In the genomic region with DNA sequence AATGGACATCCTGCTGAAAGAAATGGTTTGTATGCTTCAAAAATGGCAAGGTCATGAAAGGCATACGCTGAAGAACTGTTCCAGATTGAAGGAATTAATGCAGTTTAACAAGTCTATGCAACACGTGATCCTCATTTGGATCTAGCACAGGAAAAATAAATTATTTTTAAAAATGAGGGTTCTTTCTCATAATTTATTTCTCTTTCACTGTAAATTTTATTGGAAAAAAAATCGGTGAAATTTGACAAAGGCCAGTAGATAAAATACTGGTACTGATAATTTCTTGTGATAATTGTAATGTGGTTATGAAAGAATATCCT, we compare ENCODE assay signal across 7 mouse cellular contexts. TPM values are rescaled to one million over a fixed set of nuclear protein-coding genes. Genes with fewer than 3 reads are reported as not detected.
DNase-seq lines count a peak whose midpoint lies in the region; ATAC-seq and TF ChIP-seq lines count a peak whose summit lies in the region.

No protein-coding gene starts in this region.

- peak overlapping the region; percentile 68 for H3K9ac ChIP-seq in lung, embryonic 14.5 days
- H3K9ac ChIP-seq in forebrain, embryonic 12.5 days = no peak overlapping the region
- H3K9ac ChIP-seq in limb, embryonic 14.5 days (ENCODE audit: low read depth, low read length, severe bottlenecking) = peak overlapping the region; percentile 65; the same call in 1 of the 2 replicates
- H3K9ac ChIP-seq in stomach, embryonic 15.5 days = no peak overlapping the region

- 16% methylated on average over 3 of the region's 3 CpGs for WGBS in lung, embryonic 14.5 days
- WGBS in forebrain, embryonic 12.5 days = 43% methylated on average over 3 of the region's 3 CpGs
- 21% methylated on average over 3 of the region's 3 CpGs for WGBS in limb, embryonic 14.5 days
- 26% methylated on average over 3 of the region's 3 CpGs for WGBS in stomach, embryonic 15.5 days

- H3K4me3 ChIP-seq in lung, embryonic 14.5 days (ENCODE audit: low read depth, low read length) = peak overlapping the region; percentile 51
- peak overlapping the region; percentile 56 for H3K4me3 ChIP-seq in forebrain, embryonic 12.5 days (replicated peaks)
- H3K4me3 ChIP-seq in limb, embryonic 14.5 days (replicated peaks; ENCODE audit: low read length) = peak overlapping the region; percentile 55
- H3K4me3 ChIP-seq in stomach, embryonic 15.5 days (replicated peaks) = no peak overlapping the region

- no peak for DNase-seq in lung, embryonic 14.5 days
- DNase-seq in lung, postnatal 36 days = no peak
- no peak for DNase-seq in limb, embryonic 14.5 days (ENCODE audit: low spot score)
- DNase-seq in thymus, postnatal 10 days (ENCODE audit: low spot score in 2 of 2) = no peak
- DNase-seq in layer of hippocampus, adult 8-10 months (ENCODE audit: low spot score in 2 of 2) = no peak

- no peak for TF ChIP-seq POLR2A in limb, embryonic 14.5 days (IDR thresholded peaks at IDR 0.05; ENCODE audit: borderline replicate concordance, extremely low read depth, insufficient read depth, insufficient read length)

- no peaks in the 10 kb centered on the region for H3K4me1 ChIP-seq in lung, embryonic 14.5 days (ENCODE audit: insufficient read depth)
- no peaks in the 10 kb centered on the region for H3K4me1 ChIP-seq in forebrain, embryonic 12.5 days
- no peaks in the 10 kb centered on the region for H3K4me1 ChIP-seq in limb, embryonic 14.5 days (ENCODE audit: control insufficient read depth, insufficient read depth, low read length)
- no peaks in the 10 kb centered on the region for H3K4me1 ChIP-seq in stomach, embryonic 15.5 days

- peak overlapping the region; percentile 54 for H3K4me2 ChIP-seq in lung, embryonic 14.5 days
- peak overlapping the region; percentile 46 for H3K4me2 ChIP-seq in forebrain, embryonic 12.5 days
- peak overlapping the region; percentile 43 for H3K4me2 ChIP-seq in limb, embryonic 14.5 days (replicated peaks; ENCODE audit: low read depth, low read length, severe bottlenecking)
- H3K4me2 ChIP-seq in stomach, embryonic 15.5 days = peak overlapping the region; percentile 38; the same call in 1 of the 2 replicates

- H3K36me3 ChIP-seq in lung, embryonic 14.5 days (ENCODE audit: insufficient read depth) = 0 out of 2 replicates have a peak, but pooled peaks cover 2% of the 10 kb centered on the region
- no peaks in the 10 kb centered on the region for H3K36me3 ChIP-seq in forebrain, embryonic 12.5 days (replicated peaks)
- H3K36me3 ChIP-seq in limb, embryonic 14.5 days (ENCODE audit: control insufficient read depth, insufficient read depth, low read length) = no peaks in the 10 kb centered on the region
- no peaks in the 10 kb centered on the region for H3K36me3 ChIP-seq in stomach, embryonic 15.5 days

- no peaks in the 10 kb centered on the region for H3K9me3 ChIP-seq in lung, embryonic 14.5 days (ENCODE audit: low read depth, low read length)
- no peaks in the 10 kb centered on the region for H3K9me3 ChIP-seq in forebrain, embryonic 12.5 days
- no peaks in the 10 kb centered on the region for H3K9me3 ChIP-seq in limb, embryonic 14.5 days (ENCODE audit: control insufficient read depth, low read length)
- H3K9me3 ChIP-seq in stomach, embryonic 15.5 days = no peaks in the 10 kb centered on the region

- no peak for ATAC-seq in lung, embryonic 14.5 days (ENCODE audit: insufficient read depth)
- no peak for ATAC-seq in forebrain, embryonic 12.5 days (ENCODE audit: low FRiP score)
- no peak for ATAC-seq in limb, embryonic 14.5 days (ENCODE audit: low FRiP score, low read depth)
- ATAC-seq in stomach, embryonic 15.5 days (ENCODE audit: insufficient read depth, low FRiP score, low read depth) = no peak

- H3K27ac ChIP-seq in lung, embryonic 14.5 days (ENCODE audit: low read depth) = no peak overlapping the region
- no peak overlapping the region for H3K27ac ChIP-seq in forebrain, embryonic 12.5 days
- peak overlapping the region; percentile 92; the same call in 1 of the 2 replicates for H3K27ac ChIP-seq in limb, embryonic 14.5 days (replicated peaks; ENCODE audit: low read depth, low read length)
- H3K27ac ChIP-seq in stomach, embryonic 15.5 days = no peak overlapping the region

- H3K27me3 ChIP-seq in lung, embryonic 14.5 days (ENCODE audit: insufficient read depth, low read length) = no peaks in the 10 kb centered on the region
- H3K27me3 ChIP-seq in forebrain, embryonic 12.5 days = no peaks in the 10 kb centered on the region
- H3K27me3 ChIP-seq in limb, embryonic 14.5 days (ENCODE audit: control insufficient read depth, insufficient read depth, low read length) = no peaks in the 10 kb centered on the region
- H3K27me3 ChIP-seq in stomach, embryonic 15.5 days (replicated peaks) = no peaks in the 10 kb centered on the region

- no peak for TF ChIP-seq CTCF in lung, embryonic 14.5 days (IDR thresholded peaks at IDR 0.05; ENCODE audit: low read depth)

RNA-seq across cellular contexts. Expression of gene Usp11, which starts 1.3 kb away (rescaled TPM):
- 38.2 and 39.9 TPM in 2 replicates for polyA plus RNA-seq in lung, embryonic 14.5 days (2014; fragmentation: Nextera tagmentation; extraction: Ambion mirVana)
- 72.8 and 77.7 TPM in 2 replicates for polyA plus RNA-seq in forebrain, embryonic 12.5 days (2016; fragmentation: Nextera tagmentation; extraction: Ambion mirVana)
- polyA plus RNA-seq in limb, embryonic 14.5 days (2012; rRNA removed) = 78.3 and 87.0 TPM in 2 replicates
- 43.5 and 49.7 TPM in 2 replicates for polyA plus RNA-seq in limb, embryonic 14.5 days (2014; fragmentation: Nextera tagmentation; extraction: Ambion mirVana)
- polyA plus RNA-seq in stomach, embryonic 15.5 days (2015; fragmentation: Nextera tagmentation; extraction: Ambion mirVana) = 27.6 and 29.4 TPM in 2 replicates
- total RNA-seq in layer of hippocampus, adult 8-10 months (2022) = 100 to 1,000 TPM; 111 to 139 (median 126) TPM

RNA-seq across cellular contexts. Expression of gene Cdk16, which starts 17.3 kb away (rescaled TPM):
- 92.8 and 96.6 TPM in 2 replicates for polyA plus RNA-seq in lung, embryonic 14.5 days (2014; fragmentation: Nextera tagmentation; extraction: Ambion mirVana)
- polyA plus RNA-seq in forebrain, embryonic 12.5 days (2016; fragmentation: Nextera tagmentation; extraction: Ambion mirVana) = 136 and 142 TPM in 2 replicates
- 256 and 298 TPM in 2 replicates for polyA plus RNA-seq in limb, embryonic 14.5 days (2012; rRNA removed)
- 102 and 109 TPM in 2 replicates for polyA plus RNA-seq in limb, embryonic 14.5 days (2014; fragmentation: Nextera tagmentation; extraction: Ambion mirVana)
- 101 and 114 TPM in 2 replicates for polyA plus RNA-seq in stomach, embryonic 15.5 days (2015; fragmentation: Nextera tagmentation; extraction: Ambion mirVana)
- total RNA-seq in layer of hippocampus, adult 8-10 months (2022) = 100 to 1,000 TPM; 185 to 215 (median 189) TPM

RNA-seq across cellular contexts. Expression of gene Uba1, which starts 46.9 kb away (rescaled TPM):
- 200 and 202 TPM in 2 replicates for polyA plus RNA-seq in lung, embryonic 14.5 days (2014; fragmentation: Nextera tagmentation; extraction: Ambion mirVana)
- 336 and 380 TPM in 2 replicates for polyA plus RNA-seq in forebrain, embryonic 12.5 days (2016; fragmentation: Nextera tagmentation; extraction: Ambion mirVana)
- 246 and 331 TPM in 2 replicates for polyA plus RNA-seq in limb, embryonic 14.5 days (2012; rRNA removed)
- 181 and 183 TPM in 2 replicates for polyA plus RNA-seq in limb, embryonic 14.5 days (2014; fragmentation: Nextera tagmentation; extraction: Ambion mirVana)
- polyA plus RNA-seq in stomach, embryonic 15.5 days (2015; fragmentation: Nextera tagmentation; extraction: Ambion mirVana) = 169 and 189 TPM in 2 replicates
- 100 to 1,000 TPM; 362 to 415 (median 372) TPM for total RNA-seq in layer of hippocampus, adult 8-10 months (2022)

Comparison
In these comparisons a context has a peak if more than half of its experiments do, and no peak if none do; other contexts are left out.
1. H3K9ac ChIP-seq: peak in lung, embryonic 14.5 days (single experiment) and limb, embryonic 14.5 days (single experiment); none in forebrain, embryonic 12.5 days (single experiment) and stomach, embryonic 15.5 days (single experiment).
2. Peak in every context shown above with its lines, with median percentiles within 50 percentile points of each other: H3K4me2 ChIP-seq.